Mouse (Mus musculus): Measurements from ENCODE around the gene Ddah2.

- no peak for TF ChIP-seq CTCF (IDR thresholded peaks at IDR 0.05; ENCODE audit: low read depth)
- TF ChIP-seq EP300 (IDR thresholded peaks at IDR 0.05; ENCODE audit: low read depth), result no peak
Observed at GRCm38 (mm10) chr17:35024261-35024660, 34.6 kb upstream of the Ddah2 start.

Measured in liver, embryonic 14.5 days (tissue).